Mouse (Mus musculus) induced T-regulatory cell, adult 2 months (primary cell): ENCODE results near the gene Trim39.

ENCODE experiments used
- DNase-seq: peaks from one replicate; pipeline ENCODE4 v3.0.0-alpha.2; 2012; ENCODE audit warnings: low read depth

Trim39 gene

DNA sequence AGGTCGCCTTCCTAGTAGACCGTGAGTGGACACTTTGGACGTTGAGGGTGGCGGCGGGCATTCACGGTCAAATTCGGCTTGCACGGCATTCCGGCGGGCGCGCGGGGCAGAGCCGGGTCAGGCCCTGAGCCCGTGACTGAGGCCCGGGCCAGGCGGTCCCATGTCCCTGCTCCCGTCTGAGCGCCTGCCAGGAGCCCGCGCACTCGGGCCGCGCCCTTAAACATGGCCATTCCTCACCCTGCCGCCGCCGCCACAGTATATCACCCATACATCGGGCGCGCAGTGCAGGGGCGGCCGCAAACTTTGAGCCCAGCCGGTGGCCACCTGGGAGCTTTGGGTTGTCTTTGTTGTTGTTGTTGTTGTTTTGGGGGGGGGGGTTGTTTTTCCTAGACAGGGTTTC lies 23.2 kb downstream of the Trim39 start:
- no peak for DNase-seq

DNA sequence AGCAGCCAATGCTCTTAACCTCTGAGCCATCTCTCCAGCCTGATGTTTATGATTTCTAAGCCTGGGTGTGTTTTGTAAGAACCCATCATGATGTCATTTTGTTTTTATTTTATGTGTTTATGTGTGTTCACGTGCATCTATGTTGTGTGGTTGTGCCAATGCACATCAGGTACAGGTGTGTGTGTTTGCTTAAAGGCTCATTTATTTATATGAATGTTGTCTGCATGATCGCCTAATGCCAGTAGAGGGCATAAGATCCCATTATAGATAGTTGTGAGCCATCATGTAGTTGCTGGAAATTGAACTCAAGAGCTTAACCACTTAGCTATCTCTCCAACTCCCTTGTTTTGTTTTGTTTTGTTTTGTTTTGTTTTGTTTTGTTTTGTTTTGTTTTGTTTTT lies 26.3 kb downstream of the Trim39 start:
- DNase-seq: peak; percentile 51

DNA sequence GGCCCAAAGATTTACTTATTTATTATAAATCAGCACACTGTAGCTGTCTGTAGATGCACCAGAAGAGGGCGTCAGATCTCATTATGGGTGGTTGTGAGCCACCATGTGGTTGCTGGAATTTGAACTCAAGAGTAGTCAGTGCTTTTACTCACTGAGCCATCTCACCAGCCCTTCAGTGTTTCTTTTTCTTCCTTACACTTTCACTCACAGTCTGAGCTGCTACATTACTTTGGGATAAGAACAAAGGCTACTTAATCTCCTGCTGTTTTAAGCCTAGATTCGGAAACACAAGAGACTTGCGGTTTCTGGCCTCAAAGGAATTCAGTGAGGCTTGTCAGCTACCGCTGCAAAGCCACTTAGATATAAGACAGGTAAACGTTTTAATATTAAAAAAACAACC lies 28.0 kb downstream of the Trim39 start:
- no peak for DNase-seq

DNA sequence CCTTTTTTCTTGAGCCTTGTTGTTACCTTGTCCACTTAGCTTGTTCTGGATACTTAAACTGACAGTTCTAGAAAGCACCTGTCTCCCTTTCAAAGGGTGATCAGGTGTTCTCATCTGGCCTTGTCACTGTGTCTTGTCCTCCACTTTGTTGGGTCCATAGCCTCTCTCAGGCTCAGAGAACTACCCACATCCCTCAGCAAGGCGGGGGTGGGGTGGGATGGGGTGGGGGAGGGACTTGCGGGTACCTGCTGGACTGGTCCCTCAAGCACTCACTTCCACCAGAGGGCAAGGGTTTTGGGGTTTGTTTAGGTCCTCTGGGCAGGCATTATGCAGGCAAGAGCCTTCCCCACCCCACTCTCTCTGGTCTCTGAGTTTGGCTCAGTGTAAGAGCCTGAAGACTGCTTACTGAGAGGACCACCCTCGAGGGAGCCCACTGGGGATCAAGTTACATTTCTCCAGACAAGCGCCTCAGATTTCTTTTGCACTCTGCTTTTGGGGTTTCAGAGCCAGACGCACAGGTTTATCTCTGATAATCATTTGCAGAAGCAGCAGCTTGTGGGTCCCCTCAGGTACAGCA lies 31.3 kb downstream of the Trim39 start:
- DNase-seq: no peak

DNA sequence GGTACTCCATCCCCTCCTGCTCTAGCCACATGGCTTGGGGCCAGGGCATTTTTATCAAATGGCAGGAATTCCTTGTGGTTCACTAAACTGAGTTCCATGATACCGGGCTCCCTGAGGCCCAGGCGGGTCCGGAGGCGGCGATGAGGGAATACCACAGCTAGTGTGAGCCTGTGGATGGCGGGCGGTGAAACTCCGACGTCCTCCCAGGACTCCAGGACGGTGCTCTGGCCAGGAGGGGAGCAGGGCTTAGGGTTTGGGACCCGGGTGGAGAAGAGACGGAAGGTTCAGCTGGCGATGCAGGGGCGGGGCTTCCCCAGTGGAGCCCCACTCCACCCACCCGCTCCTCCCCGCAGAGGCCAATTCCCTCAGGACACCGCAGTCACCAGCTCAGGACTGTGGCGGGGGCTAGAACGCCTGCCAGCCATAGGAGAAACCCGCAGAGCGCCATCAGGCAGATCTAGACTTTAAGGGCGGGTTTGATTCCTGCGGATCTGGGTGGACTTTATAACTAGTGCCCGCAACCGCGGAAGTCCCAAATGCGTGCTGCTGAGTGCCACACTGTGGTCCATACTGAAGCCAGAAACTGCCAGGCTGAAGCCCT lies 34.6 kb downstream of the Trim39 start:
- peak; percentile 62 for DNase-seq

DNA sequence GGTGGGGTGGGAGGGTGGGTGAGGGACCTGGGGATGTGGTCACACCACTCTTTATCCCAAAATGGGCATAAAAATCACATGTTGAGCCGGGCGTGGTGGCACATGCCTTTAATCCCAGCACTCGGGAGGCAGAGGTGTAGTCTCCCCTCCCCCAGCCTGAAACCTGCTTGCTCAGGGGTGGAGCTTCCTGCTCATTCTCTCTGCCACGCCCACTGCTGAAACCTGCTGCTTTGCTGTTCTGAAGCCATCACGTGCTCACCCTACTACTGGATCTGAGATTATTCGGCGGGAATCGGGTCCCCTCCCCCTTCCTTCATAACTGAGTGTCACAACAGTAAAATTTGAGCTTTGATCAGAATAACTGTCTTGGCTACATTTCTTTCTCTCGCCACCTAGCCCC lies 36.7 kb downstream of the Trim39 start:
- DNase-seq: peak; percentile 84

DNA sequence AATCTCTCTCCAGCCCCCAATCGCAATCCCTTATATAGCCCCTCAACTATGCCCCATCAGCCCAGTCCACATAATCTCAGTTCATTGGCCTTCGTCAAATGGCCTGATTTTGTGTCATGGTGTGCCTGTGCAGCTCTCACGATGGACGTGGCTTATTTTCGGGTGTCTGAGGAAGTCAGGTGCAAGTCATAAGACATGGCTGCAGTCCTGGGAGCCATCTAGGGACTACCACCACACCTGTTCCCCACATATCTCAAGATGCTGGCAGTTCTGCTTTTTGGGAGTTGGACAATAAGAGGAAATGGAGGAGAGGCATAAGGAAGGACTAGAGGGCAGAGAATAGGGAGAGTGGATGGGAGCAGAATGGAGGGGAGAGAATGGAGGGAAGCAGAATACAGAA lies 38.5 kb downstream of the Trim39 start:
- DNase-seq: no peak

DNA sequence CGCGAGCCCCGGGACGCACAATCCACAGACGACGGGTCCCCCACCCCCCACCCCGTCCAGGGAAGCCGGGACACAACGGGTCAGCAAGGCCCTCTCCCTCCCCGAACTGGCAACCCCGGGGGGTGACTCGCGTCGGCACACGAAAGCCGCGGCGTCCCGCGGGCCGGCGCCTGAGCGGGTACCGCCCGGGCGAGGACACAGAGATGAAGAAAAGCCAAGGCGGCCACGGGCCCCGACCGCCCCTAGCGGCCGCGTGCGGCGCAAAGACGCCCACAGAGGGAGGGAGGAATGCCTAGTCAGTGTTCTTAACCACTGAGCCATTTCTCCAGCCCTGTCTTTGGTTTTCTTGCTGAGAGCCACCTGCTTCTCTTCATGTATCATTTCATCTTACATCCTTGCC lies 40.7 kb downstream of the Trim39 start:
- peak; percentile 99 for DNase-seq

DNA sequence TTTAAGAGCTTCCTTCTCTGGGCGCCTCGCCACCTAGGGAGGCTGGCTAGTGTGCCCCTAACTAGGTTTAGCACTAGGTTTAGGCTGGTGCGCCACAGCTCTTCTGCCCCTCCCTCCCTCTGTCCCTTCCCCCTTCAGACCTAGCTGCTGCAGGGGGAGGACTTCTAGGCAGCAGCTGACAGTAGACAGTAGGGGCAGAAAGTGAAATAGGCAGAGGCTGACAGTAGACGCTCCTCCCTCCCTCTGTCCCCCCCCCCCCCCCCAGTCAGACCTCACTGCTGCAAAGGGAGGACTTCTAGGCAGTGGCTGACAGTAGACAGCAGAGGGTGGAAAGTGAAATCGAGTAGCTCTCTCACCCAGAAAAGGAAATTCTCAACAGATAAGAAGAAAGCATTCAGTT lies 43.0 kb downstream of the Trim39 start:
- DNase-seq: peak; percentile 71

DNA sequence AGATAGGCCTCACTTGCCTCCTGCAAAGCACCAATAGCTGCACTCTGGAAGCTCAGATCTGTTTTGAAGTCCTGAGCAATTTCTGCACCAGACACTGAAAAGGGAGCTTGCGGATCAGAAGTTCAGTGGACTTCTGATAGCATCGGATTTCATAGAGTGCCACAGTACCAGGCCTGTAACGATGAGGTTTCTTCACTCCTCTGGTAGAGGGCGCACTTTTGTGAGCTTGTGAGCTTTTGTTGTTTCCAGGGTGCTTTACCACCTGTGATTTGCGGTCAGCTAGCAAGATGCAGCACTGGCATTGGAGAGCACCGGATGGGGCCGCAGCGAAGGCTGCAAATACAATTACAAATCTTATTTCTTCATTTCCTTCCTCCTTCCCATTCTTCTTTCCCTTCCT lies 45.1 kb downstream of the Trim39 start:
- peak; percentile 89 for DNase-seq

DNA sequence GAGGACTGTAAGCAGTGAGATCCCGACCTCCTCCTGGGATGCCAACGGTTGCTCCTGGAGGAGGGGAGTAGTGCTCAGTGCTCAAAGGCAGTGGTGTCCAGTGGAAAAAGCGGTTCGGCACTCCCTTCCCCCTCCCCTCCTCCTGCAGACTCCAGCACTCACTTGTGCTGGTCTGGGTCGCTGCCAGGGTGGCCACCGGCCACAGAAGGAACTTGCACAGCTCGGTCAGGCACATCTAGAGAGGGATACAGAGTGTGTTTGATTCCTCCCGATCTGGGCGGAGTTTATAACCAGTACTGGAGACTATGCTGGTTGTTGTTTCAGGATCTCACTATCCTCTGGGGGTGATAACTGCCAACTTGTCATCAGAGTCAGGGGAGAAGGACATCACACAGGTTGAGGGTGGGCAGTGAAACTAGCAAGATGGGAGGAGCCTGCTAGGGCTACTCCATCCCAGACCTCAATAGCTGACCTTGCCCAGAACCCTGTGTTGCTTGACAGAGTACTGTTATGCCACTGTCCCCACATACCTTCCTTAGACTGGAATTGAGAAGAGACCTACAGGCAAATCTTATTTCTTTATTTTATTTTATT lies 46.7 kb downstream of the Trim39 start:
- no peak for DNase-seq

DNA sequence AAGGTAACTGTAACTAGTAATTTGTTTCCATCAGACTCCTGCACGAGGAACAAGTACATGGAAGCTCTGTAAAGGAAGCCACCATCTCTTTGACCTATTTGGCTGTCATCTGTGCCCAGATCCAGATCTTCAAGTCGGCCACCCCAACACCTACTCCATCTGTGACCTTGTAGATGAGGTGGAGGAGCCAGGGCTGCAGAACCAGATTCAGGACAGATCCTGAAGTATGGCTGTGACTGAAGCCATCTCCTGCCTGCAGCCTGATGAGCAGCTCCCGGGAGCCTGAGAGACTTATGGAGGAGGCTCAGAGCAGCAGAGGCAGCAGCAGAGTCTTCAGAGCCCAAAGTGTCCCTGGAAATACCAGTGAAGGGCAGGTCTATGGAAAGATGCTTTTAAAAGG lies 47.6 kb downstream of the Trim39 start:
- no peak for DNase-seq

DNA sequence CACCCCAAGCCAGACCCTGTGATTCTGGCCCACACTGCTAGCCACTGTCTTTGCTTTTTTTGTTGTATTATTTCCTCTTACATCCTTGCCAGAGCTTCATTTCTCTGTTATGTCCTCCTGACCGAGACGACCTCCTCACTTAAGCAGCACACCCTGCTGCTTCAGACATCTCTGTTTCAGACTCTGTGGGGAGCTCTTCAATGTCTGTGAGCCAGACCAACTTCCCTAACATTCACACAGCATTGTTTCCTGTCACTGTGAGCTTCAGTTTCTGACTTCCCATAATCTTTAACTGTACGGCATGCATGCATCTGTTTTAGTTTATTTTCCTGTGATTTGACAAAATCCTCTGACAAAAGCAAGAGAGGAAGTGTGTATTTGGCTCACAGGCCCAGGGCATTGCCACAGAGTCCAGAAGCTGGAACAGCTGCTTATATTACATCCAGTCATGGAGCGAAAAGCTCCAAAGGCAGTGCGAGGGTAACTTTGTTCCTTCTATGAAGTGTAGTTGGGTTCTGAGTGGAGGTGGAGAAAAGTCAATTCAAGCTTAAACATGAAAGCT lies 53.4 kb downstream of the Trim39 start:
- DNase-seq: no peak

DNA sequence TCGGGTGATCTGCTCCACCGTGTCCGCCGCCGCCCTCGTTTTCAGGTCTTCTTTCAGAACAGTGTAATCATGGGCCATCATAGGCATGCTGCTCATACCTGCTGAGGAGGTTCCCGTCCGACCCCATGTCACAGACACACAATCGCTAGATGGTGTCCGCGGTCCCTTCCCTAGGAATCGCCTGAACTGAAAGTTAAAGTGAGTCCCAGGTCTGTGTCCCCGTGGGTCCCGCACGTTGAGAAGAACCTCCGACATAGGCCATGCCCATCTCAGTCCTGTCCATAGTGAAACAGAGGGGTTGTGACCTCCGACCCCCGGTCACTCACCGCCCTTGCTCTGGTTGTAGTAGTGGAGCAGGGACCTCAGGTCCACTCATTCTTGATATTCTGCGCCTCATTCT lies 56.5 kb downstream of the Trim39 start:
- DNase-seq: no peak
